Mouse (Mus musculus): ENCODE data around the gene Ift74.
"Not testable (repeated sequence)": the region's sequence is repeated elsewhere in the genome, so short reads cannot be mapped to it uniquely, and the experiment has no call there.

Ift74 gene

GRCm38 (mm10) chr4:94613972-94614626 is at the start of gene Ift74:
Gene Ift74, plus strand, starts transcription at chr4:94614491.
- in situ Hi-C loops (cut with MboI, MseI) = no loop called here

GRCm38 (mm10) chr4:94572677-94573076 is 41.6 kb upstream of the Ift74 start:
- in situ Hi-C loops (cut with MboI, MseI) = no loop called here

- in situ Hi-C loops (cut with MboI, MseI) = loop anchor here (25.0 kb wide), 1 partner anchor 370 kb away; no protein-coding TSS in a partner anchor
Measured at GRCm38 (mm10) chr4:94591765-94592381, 22.4 kb upstream of the Ift74 start.

GRCm38 (mm10) chr4:94592709-94593108 is 21.6 kb upstream of the Ift74 start:
- in situ Hi-C loops (cut with MboI, MseI) = loop anchor here (25.0 kb wide), 1 partner anchor 370 kb away; no protein-coding TSS in a partner anchor

- in situ Hi-C loops (cut with MboI, MseI) = no loop called here
Measured at GRCm38 (mm10) chr4:94601395-94601794, 12.9 kb upstream of the Ift74 start.

GRCm38 (mm10) chr4:94602496-94603030 is 11.7 kb upstream of the Ift74 start:
- in situ Hi-C loops (cut with MboI, MseI) = no loop called here

GRCm38 (mm10) chr4:94603031-94603629 is 11.2 kb upstream of the Ift74 start, which contains the start of gene Plaa:
Gene Plaa, minus strand, starts transcription at chr4:94603244.
- in situ Hi-C loops (cut with MboI, MseI) = no loop called here

- in situ Hi-C loops (cut with MboI, MseI) = no loop called here
Measured at GRCm38 (mm10) chr4:94604452-94605019, 9.8 kb upstream of the Ift74 start.

GRCm38 (mm10) chr4:94605591-94605990 is 8.7 kb upstream of the Ift74 start:
- in situ Hi-C loops (cut with MboI, MseI) = no loop called here

GRCm38 (mm10) chr4:94610339-94610738 is 4.0 kb upstream of the Ift74 start:
- in situ Hi-C loops (cut with MboI, MseI) = no loop called here

GRCm38 (mm10) chr4:94614627-94615006 is 326 bp downstream of the Ift74 start:
- in situ Hi-C loops (cut with MboI, MseI) = no loop called here

GRCm38 (mm10) chr4:94620077-94620476 is 5.8 kb downstream of the Ift74 start:
- in situ Hi-C loops (cut with MboI, MseI) = no loop called here

- in situ Hi-C loops (cut with MboI, MseI) = no loop called here
Measured at GRCm38 (mm10) chr4:94643141-94643540, 28.9 kb downstream of the Ift74 start.

- in situ Hi-C loops (cut with MboI, MseI) = no loop called here
Measured at GRCm38 (mm10) chr4:94649920-94650319, 35.6 kb downstream of the Ift74 start, which contains the start of gene Lrrc19. Gene Lrrc19, minus strand, starts transcription at chr4:94650144.

GRCm38 (mm10) chr4:94650426-94651175 is 36.3 kb downstream of the Ift74 start:
- in situ Hi-C loops (cut with MboI, MseI) = not testable (repeated sequence)

GRCm38 (mm10) chr4:94669718-94670117 is 55.4 kb downstream of the Ift74 start:
- in situ Hi-C loops (cut with MboI, MseI) = no loop called here

- in situ Hi-C loops (cut with MboI, MseI) = no loop called here
Measured at GRCm38 (mm10) chr4:94680662-94681061, 66.4 kb downstream of the Ift74 start.

GRCm38 (mm10) chr4:94681181-94681580 is 66.9 kb downstream of the Ift74 start:
- in situ Hi-C loops (cut with MboI, MseI) = no loop called here

- in situ Hi-C loops (cut with MboI, MseI) = no loop called here
Measured at GRCm38 (mm10) chr4:94682029-94682428, 67.7 kb downstream of the Ift74 start.

GRCm38 (mm10) chr4:94683305-94683704 is 69.0 kb downstream of the Ift74 start:
- in situ Hi-C loops (cut with MboI, MseI) = no loop called here

GRCm38 (mm10) chr4:94689804-94690203 is 75.5 kb downstream of the Ift74 start:
- in situ Hi-C loops (cut with MboI, MseI) = not testable (repeated sequence)

All from T-helper 2 cell (primary cell).